Mouse (Mus musculus) left cerebral cortex, adult 2 months (tissue): ENCODE measurements at regions not wholly inside any gene's neighbourhood (a gene's known extent, or its start where the extent isn't known, plus 50 kb on each side); places are given as distances from the start of the nearest gene placed in this dataset.

Experiments
- DNase-seq, 2 experiments: peaks; one replicate each; pipeline ENCODE4 v3.0.0; 2021 to 2022; ENCODE audit warnings: low spot score in 2 of 2, mixed read lengths in 1 of 2; ENCODE audit errors: extremely low spot score in 1 of 2
- H3K27ac ChIP-seq: fragments of 200-600 bp; 2 replicates; pipeline ENCODE4 v1.8.1; 2022
- H3K4me3 ChIP-seq: fragments of 200-600 bp; 2 replicates; pipeline ENCODE4 v1.8.1; 2022
- CTCF ChIP-seq: fragments of 200-600 bp; IDR thresholded peaks from 2 replicates; pipeline ENCODE4 v1.8.1; 2022; ENCODE audit warnings: antibody characterized with exemption, mild to moderate bottlenecking, moderate library complexity
- intact Hi-C: fragments of 180-260 bp; cut with DNase I; formaldehyde crosslinking; loops from one replicate; pipeline ENCODE4 v1.15.1; 2025

GRCm38 (mm10) chr9:113518482-113518881 lies 189.6 kb downstream of the Pdcd6ip start:
- no peak for DNase-seq
- peak overlapping the region; percentile 11; the same call in 1 of the 2 replicates for H3K27ac ChIP-seq
- TF ChIP-seq CTCF, result no peak
- intact Hi-C loops, result loop anchor here (1.0 kb wide), 1 partner anchor 60 kb away; no protein-coding TSS in a partner anchor
- H3K4me3 ChIP-seq, result no peak overlapping the region

DNA sequence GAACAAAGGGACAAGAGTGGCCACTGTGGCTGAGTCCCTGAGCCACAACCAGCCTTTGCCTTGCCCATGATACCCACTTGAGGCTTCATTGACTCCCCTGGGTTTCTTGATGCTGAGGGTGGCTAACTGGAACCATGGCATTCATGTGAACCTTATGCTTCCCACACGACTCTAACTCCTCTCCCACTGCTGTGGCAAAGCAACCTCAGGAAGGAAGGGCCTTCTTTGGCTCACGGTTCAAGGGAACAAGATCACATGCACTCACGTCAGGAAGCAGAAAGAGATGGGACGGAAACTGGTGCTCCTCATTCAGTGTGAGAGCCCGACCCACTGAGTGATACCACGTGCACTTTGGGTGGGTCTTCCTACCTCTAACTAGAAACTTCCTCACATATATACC lies 190.3 kb downstream of the Pdcd6ip start:
- no peak overlapping the region for H3K4me3 ChIP-seq
- DNase-seq, result peak in 1 of 2 experiments; percentile 6
- intact Hi-C loops, result loop anchor here (1.0 kb wide), 1 partner anchor 61 kb away; no protein-coding TSS in a partner anchor
- no peak for TF ChIP-seq CTCF
- no peak overlapping the region; the same call in 1 of the 2 replicates for H3K27ac ChIP-seq

DNA sequence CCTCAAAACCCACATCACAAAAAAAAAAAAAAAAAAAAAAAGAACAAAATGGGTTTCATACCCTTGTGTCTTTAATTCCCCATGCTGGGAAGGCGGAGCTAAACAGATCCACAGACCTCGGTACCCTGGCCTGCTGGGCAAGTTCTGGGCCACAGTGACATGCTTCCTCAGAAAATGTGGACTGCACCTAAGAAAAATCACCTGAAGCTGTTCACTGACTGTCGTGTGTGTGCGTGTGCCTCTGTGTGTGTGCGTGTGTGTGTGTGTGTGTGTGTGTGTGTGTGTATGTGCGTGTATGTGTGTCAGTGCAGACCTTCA lies 192.4 kb downstream of the Pdcd6ip start:
- TF ChIP-seq CTCF, result no peak
- H3K27ac ChIP-seq, result peak overlapping the region; percentile 80; the same call in 1 of the 2 replicates
- intact Hi-C loops, result no loop called here
- DNase-seq, result peak in 1 of 2 experiments; percentile 9
- H3K4me3 ChIP-seq, result no peak overlapping the region

- H3K4me3 ChIP-seq, result no peak overlapping the region
- TF ChIP-seq CTCF, result no peak
- peak overlapping the region; percentile 80 for H3K27ac ChIP-seq
- intact Hi-C loops, result no loop called here
- peak in 1 of 2 experiments; percentile 13 for DNase-seq
These were observed 193.0 kb downstream of the Pdcd6ip start for GRCm38 (mm10) chr9:113514846-113515702.

DNA sequence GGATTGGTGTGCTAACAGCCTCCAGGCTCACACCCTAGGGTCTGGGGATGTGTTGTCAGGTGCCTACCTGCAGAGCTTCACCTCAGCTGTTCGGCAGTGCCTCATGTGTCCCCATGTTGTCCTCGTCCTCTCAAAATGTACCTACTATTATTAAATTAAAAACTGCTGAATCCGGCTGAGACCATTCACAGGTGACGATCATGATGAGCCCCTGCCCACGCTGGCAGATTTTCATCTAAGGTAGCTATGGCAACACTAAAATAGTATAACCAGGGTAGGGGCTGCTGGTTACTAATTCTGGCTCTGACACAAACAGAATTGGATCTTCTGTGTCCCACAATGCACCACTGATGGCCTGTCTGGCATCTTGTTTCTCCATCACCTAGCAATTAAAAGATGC lies 196.8 kb downstream of the Pdcd6ip start:
- peak overlapping the region; percentile 85 for H3K27ac ChIP-seq
- H3K4me3 ChIP-seq, result no peak overlapping the region
- intact Hi-C loops, result no loop called here
- DNase-seq, result peak in 1 of 2 experiments; percentile 10
- no peak for TF ChIP-seq CTCF

GRCm38 (mm10) chr9:113509368-113509767 lies 198.7 kb downstream of the Pdcd6ip start:
- Histone ChIP-seq H3K4me3 (no peak overlapping the region), H3K27ac (peak overlapping the region; percentile 85)
- no peak for DNase-seq
- intact Hi-C loops, result loop anchor here (2.0 to 5.0 kb wide), 5 partner anchors 37 to 332 kb away; no protein-coding TSS in a partner anchor
- TF ChIP-seq CTCF, result no peak

DNA sequence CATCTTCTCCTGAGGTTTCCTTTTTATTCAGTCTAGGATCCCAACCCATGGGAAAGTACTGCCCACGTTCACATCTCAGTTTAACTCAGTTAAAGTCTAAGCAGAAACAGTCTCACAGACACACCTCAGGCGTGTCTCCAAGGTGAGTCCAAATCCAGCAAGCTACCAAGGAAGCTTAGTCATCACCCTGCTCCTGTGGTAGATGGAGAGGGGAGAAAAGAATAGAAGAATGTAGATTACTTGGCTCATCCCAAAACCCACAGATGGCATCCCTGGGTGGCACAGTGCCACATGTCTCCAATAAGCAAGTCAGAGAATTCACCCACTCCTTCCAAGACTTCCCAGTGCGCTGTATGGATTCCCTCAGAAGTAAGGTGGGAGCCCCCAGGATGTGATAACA lies 199.2 kb downstream of the Pdcd6ip start:
- TF ChIP-seq CTCF, result no peak
- H3K4me3 ChIP-seq, result no peak overlapping the region
- peak overlapping the region; percentile 85 for H3K27ac ChIP-seq
- intact Hi-C loops, result loop anchor here (2.0 to 5.0 kb wide), 5 partner anchors 37 to 332 kb away; no protein-coding TSS in a partner anchor
- DNase-seq, result peak; percentile 67 to 84

GRCm38 (mm10) chr9:113507561-113508460 lies 200.2 kb downstream of the Pdcd6ip start:
- no peak for TF ChIP-seq CTCF
- Histone ChIP-seq H3K4me3 (peak overlapping the region; percentile 17; the same call in 1 of the 2 replicates), H3K27ac (peak overlapping the region; percentile 85)
- intact Hi-C loops, result loop anchor here (1.0 to 5.0 kb wide), 6 partner anchors 20 to 331 kb away; no protein-coding TSS in a partner anchor
- DNase-seq, result peak; percentile 44 to 57

DNA sequence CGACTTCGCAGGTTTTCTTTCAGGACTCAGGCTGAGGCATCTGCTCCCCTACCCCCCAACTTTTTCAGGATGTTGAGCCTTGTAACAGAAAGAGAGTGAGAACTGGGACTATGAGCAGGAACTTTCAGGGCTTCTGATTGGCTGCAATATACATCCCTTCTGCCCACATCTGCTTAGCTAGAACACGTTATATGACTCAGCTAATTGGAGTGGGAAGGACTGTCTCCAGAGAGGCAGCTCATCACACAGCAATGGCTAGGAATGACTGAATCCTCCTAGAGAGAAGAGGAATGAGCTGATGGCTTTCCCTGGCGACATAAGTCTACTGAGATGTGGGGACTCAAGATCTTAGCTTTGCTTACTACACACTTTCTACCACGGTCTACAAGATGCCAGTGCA lies 208.8 kb downstream of the Pdcd6ip start:
- TF ChIP-seq CTCF, result no peak
- Histone ChIP-seq H3K27ac (peak overlapping the region; percentile 50; the same call in 1 of the 2 replicates), H3K4me3 (no peak overlapping the region)
- intact Hi-C loops, result no loop called here
- DNase-seq, result no peak

DNA sequence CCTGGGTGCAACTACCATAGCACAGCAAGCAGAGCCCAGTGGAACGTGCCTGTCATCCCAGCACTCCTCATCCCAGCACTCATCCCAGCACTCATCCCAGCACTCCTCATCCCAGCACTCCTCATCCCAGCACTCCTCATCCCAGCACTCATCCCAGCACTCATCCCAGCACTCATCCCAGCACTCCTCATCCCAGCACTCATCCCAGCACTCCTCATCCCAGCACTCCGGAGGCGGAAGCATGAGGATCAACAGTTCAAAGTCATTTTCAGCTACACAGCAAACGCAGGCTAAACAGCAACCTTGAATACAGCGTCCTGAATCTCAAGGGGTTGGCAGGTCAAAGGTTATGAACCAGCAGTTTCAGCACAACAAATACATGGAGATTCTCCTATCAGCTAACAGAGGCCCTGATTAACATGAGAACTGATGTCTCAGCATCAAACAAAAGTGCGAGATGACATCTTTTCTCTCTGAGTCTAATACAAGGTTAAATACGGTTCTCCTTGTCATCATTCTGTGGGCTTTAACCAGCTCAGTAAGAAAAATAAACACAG lies 211.8 kb downstream of the Pdcd6ip start:
- TF ChIP-seq CTCF, result no peak
- H3K4me3 ChIP-seq, result no peak overlapping the region
- no peak for DNase-seq
- intact Hi-C loops, result no loop called here
- H3K27ac ChIP-seq, result no peak overlapping the region

GRCm38 (mm10) chr9:113488651-113489050 lies 219.4 kb downstream of the Pdcd6ip start:
- DNase-seq, result peak; percentile 55 to 74
- peak overlapping the region; percentile 90 for H3K27ac ChIP-seq
- no peak overlapping the region for H3K4me3 ChIP-seq
- TF ChIP-seq CTCF, result no peak
- intact Hi-C loops, result loop anchor here (1.0 to 5.0 kb wide), 5 partner anchors 17 to 241 kb away; no protein-coding TSS in a partner anchor
